8 mouse cellular contexts compared by ENCODE assay signal in genomic region chr7:84409241-84409895, GRCm38 (mm10). TPM values are rescaled to one million over a fixed set of nuclear protein-coding genes. Genes with fewer than 3 reads are reported as not detected.
A peak's percentile ranks its signal among the peaks of the same experiment; 100 is the strongest.
DNase-seq lines count a peak whose midpoint lies in the region; ATAC-seq lines count a peak whose summit lies in the region.

No protein-coding gene starts in this region.

- no peaks in the 10 kb centered on the region for H3K9me3 ChIP-seq in forebrain, embryonic 15.5 days
- no peaks in the 10 kb centered on the region for H3K9me3 ChIP-seq in limb, embryonic 13.5 days
- no peaks in the 10 kb centered on the region for H3K9me3 ChIP-seq in neural tube, embryonic 12.5 days

- WGBS in forebrain, embryonic 15.5 days, result under 1% methylated on average over 39 of the region's 39 CpGs
- 2% methylated on average over 38 of the region's 39 CpGs for WGBS in limb, embryonic 13.5 days
- 2% methylated on average over 39 of the region's 39 CpGs for WGBS in neural tube, embryonic 12.5 days

- no peaks in the 10 kb centered on the region for H3K27me3 ChIP-seq in forebrain, embryonic 15.5 days
- no peaks in the 10 kb centered on the region for H3K27me3 ChIP-seq in limb, embryonic 13.5 days
- H3K27me3 ChIP-seq in neural tube, embryonic 12.5 days (replicated peaks), result no peaks in the 10 kb centered on the region

- peak overlapping the region; percentile 94 for H3K4me3 ChIP-seq in forebrain, embryonic 15.5 days
- peak overlapping the region; percentile 73 for H3K4me3 ChIP-seq in limb, embryonic 13.5 days
- H3K4me3 ChIP-seq in neural tube, embryonic 12.5 days, result peak overlapping the region; percentile 76

- ATAC-seq in forebrain, embryonic 15.5 days (replicated peaks), result peak; percentile 39
- ATAC-seq in limb, embryonic 13.5 days (ENCODE audit: low FRiP score, low read depth), result peak; percentile 79
- peak; percentile 51 for ATAC-seq in neural tube, embryonic 12.5 days (ENCODE audit: low FRiP score, low read depth)

- DNase-seq in gastrocnemius, postnatal 4 days (ENCODE audit: low spot score in 2 of 2), result peak; percentile 21 to 24
- no peak for DNase-seq in gastrocnemius, adult 8-10 months (ENCODE audit: low spot score in 2 of 2)
- peak; percentile 5 to 15 for DNase-seq in adrenal gland, postnatal 4 days (ENCODE audit: low spot score in 2 of 2)
- peak; percentile 66 for DNase-seq in kidney, adult 18-20 months
- DNase-seq in urinary bladder, adult 2 months (ENCODE audit: low spot score), result no peak

- no peaks in the 10 kb centered on the region for H3K36me3 ChIP-seq in forebrain, embryonic 15.5 days
- H3K36me3 ChIP-seq in limb, embryonic 13.5 days, result peaks cover 11% of the 10 kb centered on the region
- H3K36me3 ChIP-seq in neural tube, embryonic 12.5 days, result no peaks in the 10 kb centered on the region; the same call in 1 of the 2 replicates

- peak overlapping the region; percentile 95 for H3K27ac ChIP-seq in forebrain, embryonic 15.5 days (replicated peaks)
- H3K27ac ChIP-seq in limb, embryonic 13.5 days, result peak overlapping the region; percentile 89
- H3K27ac ChIP-seq in neural tube, embryonic 12.5 days, result peak overlapping the region; percentile 86

- H3K9ac ChIP-seq in forebrain, embryonic 15.5 days (replicated peaks), result peak overlapping the region; percentile 98
- H3K9ac ChIP-seq in limb, embryonic 13.5 days, result peak overlapping the region; percentile 87
- H3K9ac ChIP-seq in neural tube, embryonic 12.5 days, result peak overlapping the region; percentile 86

- H3K4me2 ChIP-seq in forebrain, embryonic 15.5 days (replicated peaks), result peak overlapping the region; percentile 72
- H3K4me2 ChIP-seq in limb, embryonic 13.5 days (replicated peaks), result peak overlapping the region; percentile 77
- H3K4me2 ChIP-seq in neural tube, embryonic 12.5 days (replicated peaks), result peak overlapping the region; percentile 75

- peaks cover 35% of the 10 kb centered on the region for H3K4me1 ChIP-seq in forebrain, embryonic 15.5 days
- H3K4me1 ChIP-seq in limb, embryonic 13.5 days, result peaks cover 21% of the 10 kb centered on the region
- H3K4me1 ChIP-seq in neural tube, embryonic 12.5 days, result peaks cover 29% of the 10 kb centered on the region

RNA-seq across cellular contexts. Expression of gene Arnt2, which starts 0.6 kb away (rescaled TPM):
- total RNA-seq in gastrocnemius, postnatal 4 days (2021), result 1 to 10 TPM; 6.3 to 6.4 TPM
- total RNA-seq in gastrocnemius, adult 8-10 months (2022), result 1 to 10 TPM in 1 of 4 experiments, under 1 TPM in 3; 0.35 to 1.7 (median 0.60) TPM
- 10 to 100 TPM; 57.8 to 62.5 TPM for total RNA-seq in adrenal gland, postnatal 4 days (2021)
- polyA plus RNA-seq in forebrain, embryonic 15.5 days (2015; fragmentation: Nextera tagmentation; extraction: Ambion mirVana), result 59.1 and 61.2 TPM in 2 replicates
- polyA plus RNA-seq in limb, embryonic 13.5 days (2015; fragmentation: Nextera tagmentation; extraction: Ambion mirVana), result 14.5 and 15.9 TPM in 2 replicates
- polyA plus RNA-seq in neural tube, embryonic 12.5 days (2016; fragmentation: Nextera tagmentation; extraction: Ambion mirVana), result 42.9 and 49.8 TPM in 2 replicates
- 0.60 and 0.63 TPM in 2 replicates for polyA plus RNA-seq in urinary bladder, adult 2 months (2012; rRNA removed)

Comparison
In these comparisons a context has a peak if more than half of its experiments do, and no peak if none do; other contexts are left out.
1. DNase-seq: peak in gastrocnemius, postnatal 4 days (2 of 2), adrenal gland, postnatal 4 days (2 of 2) and kidney, adult 18-20 months (single experiment); none in gastrocnemius, adult 8-10 months (0 of 2) and urinary bladder, adult 2 months (single experiment).
2. Peak in every context shown above with its lines, with median percentiles within 50 percentile points of each other: ATAC-seq, H3K27ac ChIP-seq, H3K4me2 ChIP-seq, H3K4me3 ChIP-seq and H3K9ac ChIP-seq.